Mouse (Mus musculus): ENCODE data around the gene Ngrn.

DNA sequence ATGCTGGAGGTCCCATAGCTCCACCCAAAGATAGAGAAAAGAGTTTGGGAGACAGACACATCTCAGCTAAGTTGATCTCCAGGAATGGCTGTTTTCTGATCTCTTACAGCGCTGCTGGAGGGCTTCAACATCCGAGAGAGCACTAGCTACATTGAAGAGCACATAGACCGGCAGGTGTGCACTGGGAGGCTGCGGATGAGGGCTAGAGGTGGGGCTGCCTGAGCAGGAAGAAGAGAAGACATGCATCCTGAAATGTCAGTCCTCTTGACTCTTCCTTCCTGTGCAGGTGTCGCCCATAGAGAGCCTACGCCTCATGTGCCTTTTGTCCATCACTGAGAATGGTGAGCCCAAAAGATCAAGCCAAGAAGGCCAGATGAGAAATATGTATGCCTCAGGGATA, 24.7 kb downstream of the Ngrn start:
- TF ChIP-seq GATA1 (IDR thresholded peaks at IDR 0.05; ENCODE audit: low read length): no peak
- no peak for TF ChIP-seq TAL1 (IDR thresholded peaks at IDR 0.05; ENCODE audit: low read length)

Measured in erythroblast, embryonic 14.5 days (primary cell).